Mouse (Mus musculus) kidney, adult 2 months (tissue): ENCODE results near the gene Morn1.

ENCODE experiments used
- CTCF ChIP-seq: fragments of 200-500 bp; conservative IDR thresholded peaks from 2 replicates; pipeline ENCODE4 v1.5.1; 2011; ENCODE audit warnings: low read depth, mild to moderate bottlenecking, control low read depth, low read length, moderate library complexity, mixed read lengths; ENCODE audit not compliant: insufficient read depth, insufficient read length
- POLR2A ChIP-seq: fragments of 200-500 bp; IDR thresholded peaks from one replicate; pipeline ENCODE4 v1.6.1; 2011; ENCODE audit warnings: low read depth, low read length, control low read depth

- TF ChIP-seq POLR2A (no peak), CTCF (no peak)
Measured at GRCm38 (mm10) chr4:155085206-155086107, 920 bp upstream of the Morn1 start.
